16 mouse cellular contexts compared by ENCODE assay signal in the genomic region with DNA sequence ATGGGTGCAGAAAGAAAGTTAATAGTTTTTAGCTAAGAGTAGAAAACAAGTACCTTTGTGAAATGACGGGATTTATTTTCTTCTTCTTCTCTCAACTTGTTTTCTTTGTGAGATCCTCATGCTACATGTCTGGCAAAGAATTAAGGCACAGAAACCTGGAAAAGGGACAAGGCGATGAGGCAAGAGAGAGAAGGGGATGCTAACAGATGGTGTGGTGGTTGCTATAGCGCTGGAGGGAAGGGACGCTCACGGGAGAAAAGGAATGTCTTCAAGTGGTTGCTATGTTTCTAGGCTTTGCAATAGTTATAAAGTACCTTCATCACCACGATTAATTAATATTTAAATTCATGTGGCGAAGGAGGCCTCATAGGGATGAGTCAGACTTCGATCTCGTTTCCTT.
DNase-seq lines count a peak whose midpoint lies in the region.
"Had no signal": no experiment of that assay in that cellular context is flagged by ENCODE, and none has a peak within 500 bp of the region (broad histone marks: within the 10 kb centered on the region; RNA-seq: fewer than 3 reads in every experiment).

No protein-coding gene starts in this region.

- DNase-seq in cerebellum, postnatal 14 days, result peak; percentile 20 to 41
- DNase-seq in cerebellum, adult 9-10 months, result no peak
- DNase-seq in layer of hippocampus, adult 18-20 months (ENCODE audit: low spot score in 2 of 2), result peak; percentile 1
- no peak for DNase-seq in layer of hippocampus, postnatal 36 days
- peak; percentile 5 to 6 for DNase-seq in right cerebral cortex, adult 2 months (ENCODE audit: low spot score in 2 of 2)
- no peak for DNase-seq in right cerebral cortex, postnatal 14 days
- DNase-seq in telencephalon, adult 2 months (ENCODE audit: low read depth, low spot score), result peak; percentile 9
- DNase-seq: adrenal gland, adult 8-10 months; cerebellum, adult 2 months; embryo, embryonic 11 days; heart, adult 2 months; heart, postnatal 4 days; kidney, adult 8-10 months; kidney, postnatal 4 days; thymus, adult 2 months; thymus, postnatal 36 days had no signal

Comparison
In these comparisons a context has a peak if more than half of its experiments do, and no peak if none do; other contexts are left out.
1. DNase-seq: peak in cerebellum, postnatal 14 days (2 of 2), layer of hippocampus, adult 18-20 months (2 of 2), right cerebral cortex, adult 2 months (2 of 2) and telencephalon, adult 2 months (single experiment); none in cerebellum, adult 9-10 months (single experiment), layer of hippocampus, postnatal 36 days (0 of 2) and right cerebral cortex, postnatal 14 days (single experiment).